Mouse (Mus musculus) kidney, adult 2 months (tissue): ENCODE data around the gene Notch4.

ENCODE experiments used
- CTCF ChIP-seq: fragments of 200-500 bp; conservative IDR thresholded peaks from 2 replicates; pipeline ENCODE4 v1.5.1; 2011; ENCODE audit warnings: low read depth, mild to moderate bottlenecking, control low read depth, low read length, moderate library complexity, mixed read lengths; ENCODE audit not compliant: insufficient read depth, insufficient read length
- POLR2A ChIP-seq: fragments of 200-500 bp; IDR thresholded peaks from one replicate; pipeline ENCODE4 v1.6.1; 2011; ENCODE audit warnings: low read depth, low read length, control low read depth

DNA sequence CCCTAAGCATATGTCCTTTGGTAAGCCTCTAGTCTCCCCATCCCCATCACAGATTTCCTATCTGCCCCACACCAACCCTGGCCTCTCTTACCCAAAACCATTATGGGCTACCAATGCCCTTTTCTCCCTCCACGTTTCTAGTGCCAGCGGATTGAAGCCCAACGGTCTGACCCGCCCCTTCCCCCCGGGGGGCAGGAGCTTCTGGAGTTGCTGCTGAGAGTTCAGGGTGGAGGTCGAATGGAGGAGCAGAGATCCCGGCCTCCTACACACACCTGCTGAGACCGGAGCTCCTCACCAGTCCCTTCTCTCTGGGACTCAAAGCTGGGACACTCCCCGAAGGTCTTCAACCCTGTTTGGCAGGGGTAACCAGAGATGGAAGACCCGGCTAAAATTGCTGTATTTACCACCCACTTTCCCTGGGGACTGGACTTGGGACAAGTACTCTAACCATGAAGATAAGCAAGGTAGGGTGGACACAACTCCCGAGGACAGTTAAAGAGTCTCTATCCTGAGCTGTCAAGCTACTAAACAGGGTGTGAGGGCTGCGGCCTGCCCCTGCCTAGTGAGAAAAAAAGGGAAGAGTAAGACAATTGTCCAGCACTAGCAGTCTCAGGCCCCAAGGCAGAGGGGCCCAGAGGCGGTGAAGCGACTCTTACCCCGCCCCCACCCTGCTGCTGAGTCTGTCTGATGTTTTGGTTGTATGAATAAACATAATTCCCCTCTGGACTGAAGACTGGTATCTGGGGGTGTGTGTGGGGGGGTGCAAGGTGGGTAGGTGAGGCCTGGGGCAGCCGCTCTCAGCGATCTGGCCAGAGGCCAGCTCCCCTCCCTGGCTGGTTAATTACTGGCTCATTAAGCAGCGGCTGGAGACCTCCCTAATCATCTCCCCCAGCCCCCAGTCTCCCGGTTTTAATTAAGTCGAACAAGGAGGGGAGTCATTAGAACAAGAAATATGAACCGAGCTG lies 27.2 kb downstream of the Notch4 start, which contains the start of gene Pbx2:
- TF ChIP-seq CTCF (no peak), POLR2A (no peak)
